Mouse (Mus musculus) limb, embryonic 13.5 days (tissue): Measurements from ENCODE around the gene Aldh3a2. TPM values are rescaled to one million over a fixed set of nuclear protein-coding genes. Genes with fewer than 3 reads are reported as not detected.
"Not testable (repeated sequence)": the region's sequence is repeated elsewhere in the genome, so short reads cannot be mapped to it uniquely, and the experiment has no call there.

Experiments
- ATAC-seq: fragments of 200-750 bp; cut with Nextera tagmentation; 2 replicates; pipeline ENCODE4 v1.8.0; 2017; ENCODE audit warnings: low read depth, moderate number of reproducible peaks, moderate TSS enrichment; ENCODE audit not compliant: low FRiP score
- H3K27ac ChIP-seq: fragments of 300-500 bp; sonication (generic); 2 replicates; pipeline ENCODE4 v1.5.1; 2015; ENCODE audit warnings: inconsistent platforms, mild to moderate bottlenecking, moderate library complexity
- H3K27me3 ChIP-seq: fragments of 300-500 bp; sonication (generic); 2 replicates; pipeline ENCODE4 v1.6.1; 2015; ENCODE audit warnings: mild to moderate bottlenecking, inconsistent platforms
- H3K36me3 ChIP-seq: fragments of 300-500 bp; sonication (generic); 2 replicates; pipeline ENCODE4 v1.6.1; 2015; ENCODE audit warnings: inconsistent platforms, mild to moderate bottlenecking, moderate library complexity
- H3K4me1 ChIP-seq: fragments of 300-500 bp; sonication (generic); 2 replicates; pipeline ENCODE4 v1.6.1; 2015; ENCODE audit warnings: inconsistent platforms
- H3K4me2 ChIP-seq: fragments of 300-500 bp; sonication (generic); replicated peaks from 2 replicates; pipeline ENCODE4 v1.6.1; 2015; ENCODE audit warnings: inconsistent platforms, mild to moderate bottlenecking, moderate library complexity
- H3K4me3 ChIP-seq: fragments of 300-500 bp; sonication (generic); 2 replicates; pipeline ENCODE4 v1.5.1; 2015; ENCODE audit warnings: moderate library complexity, mild to moderate bottlenecking, inconsistent platforms
- H3K9ac ChIP-seq: fragments of 300-500 bp; sonication (generic); 2 replicates; pipeline ENCODE4 v1.6.1; 2015; ENCODE audit warnings: mild to moderate bottlenecking, inconsistent platforms
- H3K9me3 ChIP-seq: fragments of 300-500 bp; sonication (generic); 2 replicates; pipeline ENCODE4 v1.6.1; 2016; ENCODE audit warnings: inconsistent platforms
- WGBS: fragments of 180-500 bp; shearing (Covaris S2); methylation state at CpG from one replicate; pipeline ENCODE4 v1.1.7; 2015; 5-methylcytosine and 5-hydroxymethylcytosine counted together
- polyA plus RNA-seq: library from polyadenylated mRNA; unstranded; fragments of >200 nt; fragmentation: Nextera tagmentation; extraction: Ambion mirVana; gene quantifications from 2 replicates; pipeline ENCODE4 v1.2.1, GENCODE M21; 2015

Aldh3a2 gene
- 23.7 and 26.7 TPM in 2 replicates for polyA plus RNA-seq

- H3K4me2 ChIP-seq = peak within 1 kb of the TSS; percentile 70
- peak within 1 kb of the TSS; percentile 78 for H3K9ac ChIP-seq
- no peaks in the 10 kb centered on the region for H3K9me3 ChIP-seq
- peak within 1 kb of the TSS; percentile 66 for H3K4me3 ChIP-seq
- ATAC-seq = peak; percentile 99
- H3K36me3 ChIP-seq = peaks cover 26% of the 10 kb centered on the region
- WGBS = under 1% methylated on average over 58 of the region's 58 CpGs
- H3K27me3 ChIP-seq = 0 out of 2 replicates have a peak, but pooled peaks cover 3% of the 10 kb centered on the region
- peaks cover 8% of the 10 kb centered on the region for H3K4me1 ChIP-seq
- H3K27ac ChIP-seq = peak within 1 kb of the TSS; percentile 92
Measured at GRCm38 (mm10) chr11:61266551-61267533, at the start of gene Aldh3a2. Gene Aldh3a2 (minus strand): TSS chr11:61267464.

GRCm38 (mm10) chr11:61316864-61317263, 49.6 kb upstream of the Aldh3a2 start:
- Histone ChIP-seq H3K4me1 (0 out of 2 replicates have a peak, but pooled peaks cover 3% of the 10 kb centered on the region), H3K27me3 (peaks cover 6% of the 10 kb centered on the region), H3K4me3 (no peak overlapping the region), H3K9ac (no peak overlapping the region), H3K9me3 (no peaks in the 10 kb centered on the region), H3K27ac (no peak overlapping the region), H3K4me2 (no peak overlapping the region), H3K36me3 (no peaks in the 10 kb centered on the region)
- WGBS = 51% methylated on average over 2 of the region's 2 CpGs
- no peak for ATAC-seq

GRCm38 (mm10) chr11:61310321-61310720, 43.1 kb upstream of the Aldh3a2 start:
- Histone ChIP-seq H3K9ac (no peak overlapping the region), H3K9me3 (0 out of 2 replicates have a peak, but pooled peaks cover 6% of the 10 kb centered on the region), H3K4me2 (no peak overlapping the region), H3K4me1 (0 out of 2 replicates have a peak, but pooled peaks cover 7% of the 10 kb centered on the region), H3K4me3 (no peak overlapping the region), H3K36me3 (no peaks in the 10 kb centered on the region), H3K27ac (no peak overlapping the region), H3K27me3 (no peaks in the 10 kb centered on the region)
- no peak for ATAC-seq
- 63% methylated on average over 7 of the region's 7 CpGs for WGBS

- Histone ChIP-seq H3K9me3 (0 out of 2 replicates have a peak, but pooled peaks cover 9% of the 10 kb centered on the region), H3K9ac (no peak overlapping the region), H3K4me1 (0 out of 2 replicates have a peak, but pooled peaks cover 7% of the 10 kb centered on the region), H3K27me3 (no peaks in the 10 kb centered on the region), H3K27ac (no peak overlapping the region), H3K4me2 (no peak overlapping the region), H3K36me3 (no peaks in the 10 kb centered on the region), H3K4me3 (no peak overlapping the region)
- WGBS = 54% methylated on average over 12 of the region's 12 CpGs
- ATAC-seq = no peak
Measured at GRCm38 (mm10) chr11:61309831-61310230, 42.6 kb upstream of the Aldh3a2 start.

- 0 out of 2 replicates have a peak, but pooled peaks cover 9% of the 10 kb centered on the region for H3K9me3 ChIP-seq
- H3K9ac ChIP-seq = no peak overlapping the region
- H3K4me2 ChIP-seq = no peak overlapping the region
- WGBS = 38% methylated on average over 7 of the region's 7 CpGs
- no peaks in the 10 kb centered on the region for H3K36me3 ChIP-seq
- no peak overlapping the region for H3K27ac ChIP-seq
- ATAC-seq = no peak
- no peaks in the 10 kb centered on the region for H3K27me3 ChIP-seq
- H3K4me1 ChIP-seq = 0 out of 2 replicates have a peak, but pooled peaks cover 7% of the 10 kb centered on the region
- no peak overlapping the region for H3K4me3 ChIP-seq
Measured at GRCm38 (mm10) chr11:61307795-61308194, 40.5 kb upstream of the Aldh3a2 start.

- H3K9ac ChIP-seq = no peak overlapping the region
- ATAC-seq = no peak
- H3K4me1 ChIP-seq = peaks cover 10% of the 10 kb centered on the region; the same call in 1 of the 2 replicates
- WGBS = 82% methylated on average over 4 of the region's 4 CpGs
- H3K27ac ChIP-seq = no peak overlapping the region
- no peak overlapping the region for H3K4me2 ChIP-seq
- no peak overlapping the region for H3K4me3 ChIP-seq
- H3K9me3 ChIP-seq = 0 out of 2 replicates have a peak, but pooled peaks cover 9% of the 10 kb centered on the region
- H3K27me3 ChIP-seq = no peaks in the 10 kb centered on the region
- no peaks in the 10 kb centered on the region for H3K36me3 ChIP-seq
Measured at GRCm38 (mm10) chr11:61305377-61305776, 38.1 kb upstream of the Aldh3a2 start.

- H3K36me3 ChIP-seq, H3K4me3 ChIP-seq, H3K9me3 ChIP-seq, H3K4me2 ChIP-seq, H3K27me3 ChIP-seq, H3K9ac ChIP-seq, ATAC-seq, H3K4me1 ChIP-seq, H3K27ac ChIP-seq: not testable (repeated sequence)
- 96% methylated on average over 6 of the region's 10 CpGs for WGBS
Measured at GRCm38 (mm10) chr11:61304535-61304934, 37.3 kb upstream of the Aldh3a2 start.

- ATAC-seq = no peak
- Histone ChIP-seq H3K9me3 (0 out of 2 replicates have a peak, but pooled peaks cover 9% of the 10 kb centered on the region), H3K9ac (no peak overlapping the region), H3K27me3 (no peaks in the 10 kb centered on the region), H3K4me3 (no peak overlapping the region), H3K36me3 (no peaks in the 10 kb centered on the region), H3K4me1 (peaks cover 7% of the 10 kb centered on the region; the same call in 1 of the 2 replicates), H3K4me2 (peak overlapping the region; percentile 40), H3K27ac (no peak overlapping the region)
- WGBS = 41% methylated on average over 11 of the region's 16 CpGs
Measured at GRCm38 (mm10) chr11:61300716-61301392, 33.6 kb upstream of the Aldh3a2 start.

- H3K9me3 ChIP-seq = 0 out of 2 replicates have a peak, but pooled peaks cover 2% of the 10 kb centered on the region
- no peak overlapping the region for H3K27ac ChIP-seq
- no peak for ATAC-seq
- no peak overlapping the region for H3K4me2 ChIP-seq
- H3K36me3 ChIP-seq = no peaks in the 10 kb centered on the region
- no peaks in the 10 kb centered on the region for H3K27me3 ChIP-seq
- H3K4me3 ChIP-seq = no peak overlapping the region
- WGBS = 59% methylated on average over 3 of the region's 3 CpGs
- peaks cover 7% of the 10 kb centered on the region; the same call in 1 of the 2 replicates for H3K4me1 ChIP-seq
- H3K9ac ChIP-seq = no peak overlapping the region
Measured at GRCm38 (mm10) chr11:61300205-61300604, 32.9 kb upstream of the Aldh3a2 start.

GRCm38 (mm10) chr11:61297901-61298300, 30.6 kb upstream of the Aldh3a2 start:
- peaks cover 7% of the 10 kb centered on the region; the same call in 1 of the 2 replicates for H3K4me1 ChIP-seq
- H3K9ac ChIP-seq = no peak overlapping the region
- H3K27me3 ChIP-seq = no peaks in the 10 kb centered on the region
- WGBS = 68% methylated on average over 2 of the region's 2 CpGs
- H3K27ac ChIP-seq = no peak overlapping the region
- no peak for ATAC-seq
- no peaks in the 10 kb centered on the region for H3K9me3 ChIP-seq
- no peak overlapping the region for H3K4me2 ChIP-seq
- H3K4me3 ChIP-seq = no peak overlapping the region
- no peaks in the 10 kb centered on the region for H3K36me3 ChIP-seq

GRCm38 (mm10) chr11:61297326-61297725, 30.1 kb upstream of the Aldh3a2 start:
- Histone ChIP-seq H3K27ac (no peak overlapping the region), H3K4me2 (no peak overlapping the region), H3K9me3 (no peaks in the 10 kb centered on the region), H3K9ac (no peak overlapping the region), H3K36me3 (no peaks in the 10 kb centered on the region), H3K27me3 (no peaks in the 10 kb centered on the region), H3K4me1 (peaks cover 7% of the 10 kb centered on the region; the same call in 1 of the 2 replicates), H3K4me3 (no peak overlapping the region)
- WGBS = 76% methylated on average over 2 of the region's 2 CpGs
- ATAC-seq = no peak

GRCm38 (mm10) chr11:61296556-61296955, 29.3 kb upstream of the Aldh3a2 start:
- Histone ChIP-seq H3K4me2 (no peak overlapping the region), H3K4me3 (no peak overlapping the region), H3K27ac (no peak overlapping the region), H3K27me3 (no peaks in the 10 kb centered on the region), H3K9me3 (no peaks in the 10 kb centered on the region), H3K9ac (no peak overlapping the region), H3K4me1 (peaks cover 7% of the 10 kb centered on the region; the same call in 1 of the 2 replicates), H3K36me3 (no peaks in the 10 kb centered on the region)
- WGBS = 74% methylated on average over 1 of the region's 1 CpGs
- no peak for ATAC-seq
